Mouse (Mus musculus) kidney, postnatal 14 days (tissue): ENCODE results near the gene Gm38393.
A peak's percentile ranks its signal among the peaks of the same experiment; 100 is the strongest.

ENCODE experiments used
- DNase-seq: peaks from one replicate; pipeline ENCODE4 v3.0.0; 2022; ENCODE audit warnings: mixed read lengths

Gm38393 gene

GRCm38 (mm10) chr7:60004606-60005330 lies at the start of gene Gm38393, which contains the start of gene Snurf:
Gene Gm38393 (minus strand): TSS chr7:60005064.
Gene Snurf (minus strand): TSS chr7:60005049.
- peak; percentile 79 for DNase-seq

- no peak for DNase-seq
Observed at GRCm38 (mm10) chr7:60047481-60048201, 42.8 kb upstream of the Gm38393 start.

GRCm38 (mm10) chr7:60013186-60013585 lies 8.3 kb upstream of the Gm38393 start:
- no peak for DNase-seq

GRCm38 (mm10) chr7:60007727-60008360 lies 3.0 kb upstream of the Gm38393 start:
- no peak for DNase-seq

GRCm38 (mm10) chr7:60006262-60006661 lies 1.4 kb upstream of the Gm38393 start:
- DNase-seq = no peak

GRCm38 (mm10) chr7:60003921-60004605 lies 801 bp downstream of the Gm38393 start:
- peak; percentile 14 for DNase-seq

- no peak for DNase-seq
Observed at GRCm38 (mm10) chr7:60003006-60003865, 1.6 kb downstream of the Gm38393 start.

GRCm38 (mm10) chr7:59978646-59979045 lies 26.2 kb downstream of the Gm38393 start:
- no peak for DNase-seq
